Mouse (Mus musculus) thymus, postnatal 10 days (tissue): ENCODE data around the gene Vmn2r63.
"Not testable (repeated sequence)": the region's sequence is repeated elsewhere in the genome, so short reads cannot be mapped to it uniquely, and the experiment has no call there.

Source experiments
- DNase-seq, 2 experiments: peaks; one replicate each; pipeline ENCODE4 v3.0.0; 2021; ENCODE audit warnings: low spot score in 2 of 2

Vmn2r63 gene

GRCm38 (mm10) chr7:42933722-42934121, at the start of gene Vmn2r63:
Vmn2r63 (minus strand) TSS chr7:42933822.
- DNase-seq = not testable (repeated sequence)

DNA sequence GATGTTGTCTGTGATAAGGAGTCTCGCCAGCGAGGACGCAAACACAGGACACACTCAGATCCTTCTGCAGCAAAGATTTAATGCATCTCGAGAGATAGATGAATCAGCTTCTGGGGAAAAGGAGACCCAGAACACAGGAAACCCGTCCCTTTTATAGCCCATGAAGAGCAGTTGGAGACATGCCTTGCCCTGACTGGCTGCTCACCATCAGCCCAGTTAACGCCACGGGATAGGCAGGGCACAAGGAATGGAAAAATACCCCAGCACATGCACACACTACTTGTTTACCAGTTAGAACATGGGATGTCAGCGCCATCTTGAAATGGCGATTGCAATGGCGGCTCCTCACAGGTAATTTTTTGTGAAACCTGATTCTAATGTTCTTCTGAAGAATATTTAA, 47.1 kb upstream of the Vmn2r63 start:
- DNase-seq = no peak

GRCm38 (mm10) chr7:42980098-42980497, 46.5 kb upstream of the Vmn2r63 start:
- DNase-seq = no peak

DNA sequence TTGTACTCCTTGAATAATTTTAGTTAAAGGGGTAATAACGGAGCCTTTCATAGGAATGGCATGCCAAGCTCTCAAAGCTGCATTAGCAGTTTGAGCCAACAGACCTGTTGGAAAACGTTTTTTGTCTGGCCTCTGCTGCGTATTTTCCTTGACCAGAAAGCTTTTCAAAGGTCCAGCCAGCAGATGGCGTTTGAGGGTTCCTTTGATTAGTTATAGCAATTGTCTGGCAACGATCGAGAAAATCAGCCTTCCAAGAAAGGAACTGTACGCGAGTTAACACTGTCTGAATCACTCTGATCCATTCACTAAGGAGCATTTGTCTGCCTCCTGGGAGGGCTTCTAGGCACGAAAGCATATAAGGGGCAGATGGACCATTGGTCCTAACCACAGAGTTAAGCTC, 31.6 kb upstream of the Vmn2r63 start:
- DNase-seq = no peak

DNA sequence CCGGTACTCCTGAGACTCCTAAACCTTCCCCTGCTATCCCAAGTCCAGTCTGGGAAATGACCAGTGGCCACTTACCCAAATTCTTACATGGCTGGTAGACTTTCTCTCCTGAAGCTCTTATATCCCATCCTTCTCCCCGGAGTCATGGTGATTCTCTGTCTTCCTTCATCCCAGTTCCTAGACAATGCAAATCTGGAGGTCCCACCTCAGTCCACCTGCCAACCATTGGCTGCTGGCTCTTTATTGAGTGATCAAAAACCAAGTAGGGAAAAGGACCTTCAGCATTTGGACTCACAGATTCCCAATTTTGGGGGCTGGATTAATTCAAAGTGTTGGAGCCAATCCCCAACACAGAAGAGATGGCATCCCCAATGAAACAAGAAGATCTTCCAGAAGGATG, 35.6 kb downstream of the Vmn2r63 start:
- DNase-seq = not testable (repeated sequence)

- no peak for DNase-seq
These were observed 55.5 kb downstream of the Vmn2r63 start for GRCm38 (mm10) chr7:42878090-42878489.

DNA sequence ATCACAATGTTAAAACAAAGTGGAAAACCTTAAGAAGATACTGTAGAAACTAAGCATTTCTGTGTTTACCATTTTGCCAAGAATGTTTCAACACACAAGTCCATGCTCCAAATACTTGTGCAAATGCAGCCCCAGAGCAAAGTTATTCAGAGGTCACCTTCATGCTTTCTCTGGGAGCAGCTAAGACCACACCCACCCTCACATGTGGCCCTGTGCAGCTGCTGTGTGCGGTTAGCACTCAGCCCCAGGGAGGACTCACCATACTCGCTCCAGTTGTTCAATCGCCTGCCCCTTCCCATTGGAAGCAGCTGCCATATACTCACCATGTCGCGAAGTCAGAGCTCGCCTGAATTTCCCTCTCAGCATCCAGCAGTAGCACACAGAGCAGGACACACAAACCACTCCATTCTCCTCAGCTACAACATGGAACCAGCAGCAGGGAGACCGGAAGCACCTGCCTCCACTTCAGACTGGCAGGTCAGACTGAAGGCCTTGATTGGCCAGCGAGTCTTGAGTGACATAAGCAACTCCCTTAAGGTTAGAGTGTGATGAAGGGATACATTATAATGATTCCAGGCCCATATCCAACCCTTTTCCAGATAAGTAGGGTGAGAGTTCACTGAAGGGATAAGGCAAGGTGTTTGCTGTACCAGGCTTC, 66.7 kb downstream of the Vmn2r63 start, which contains the start of gene Gm2381:
TSS of gene Gm2381 (minus strand) at position 434 of the 658 bp plus-strand sequence.
- DNase-seq = not testable (repeated sequence)
